Mouse (Mus musculus) testis, adult 2 months (tissue): ENCODE data around the gene Hist2h2be. TPM values are rescaled to one million over a fixed set of nuclear protein-coding genes. Genes with fewer than 3 reads are reported as not detected.
"Not testable (repeated sequence)": the region's sequence is repeated elsewhere in the genome, so short reads cannot be mapped to it uniquely, and the experiment has no call there.

ENCODE experiments used
- H3K27ac ChIP-seq: fragments of 200-500 bp; 2 replicates; pipeline ENCODE4 v1.5.1; 2012; ENCODE audit warnings: low read depth, low read length; ENCODE audit not compliant: control insufficient read depth, insufficient read depth
- H3K27me3 ChIP-seq: fragments of 200-500 bp; 2 replicates; pipeline ENCODE4 v1.6.1; 2012; ENCODE audit warnings: mild to moderate bottlenecking, low read length, moderate library complexity; ENCODE audit not compliant: control insufficient read depth, insufficient read depth
- H3K36me3 ChIP-seq: fragments of 200-500 bp; 2 replicates; pipeline ENCODE4 v1.6.1; 2012; ENCODE audit warnings: mild to moderate bottlenecking, low read length; ENCODE audit not compliant: control insufficient read depth, insufficient read depth
- H3K4me1 ChIP-seq: fragments of 200-500 bp; 2 replicates; pipeline ENCODE4 v1.6.1; 2012; ENCODE audit warnings: low read length; ENCODE audit not compliant: control insufficient read depth, insufficient read depth
- H3K4me3 ChIP-seq: fragments of 200-500 bp; 2 replicates; pipeline ENCODE4 v1.5.1; 2012; ENCODE audit warnings: low read depth, mild to moderate bottlenecking, low read length, moderate library complexity, mixed read lengths; ENCODE audit not compliant: control insufficient read depth
- CTCF ChIP-seq: fragments of 200-500 bp; IDR thresholded peaks from 2 replicates; pipeline ENCODE4 v1.5.1; 2012; ENCODE audit warnings: low read depth, mild to moderate bottlenecking, inconsistent platforms, low read length, moderate library complexity; ENCODE audit not compliant: control insufficient read depth, insufficient read depth, insufficient replicate concordance
- POLR2A ChIP-seq: fragments of 200-500 bp; IDR thresholded peaks from 2 replicates; pipeline ENCODE4 v1.6.1; 2012; ENCODE audit warnings: low read depth, mild to moderate bottlenecking, inconsistent platforms, low read length, moderate library complexity; ENCODE audit not compliant: control insufficient read depth
- polyA plus RNA-seq: library from polyadenylated mRNA; depleted of rRNA; stranded (reverse); fragments of >200 nt; gene quantifications from 2 replicates; pipeline ENCODE4 v1.2.3, GENCODE M21; 2012

Hist2h2be gene
- polyA plus RNA-seq, 1 experiment: 13.0 TPM

- TF ChIP-seq CTCF: no peak
- TF ChIP-seq POLR2A: no peak
- Histone ChIP-seq H3K4me1 (peaks cover 5% of the 10 kb centered on the region; the same call in 1 of the 2 replicates), H3K4me3 (peak overlapping the region; percentile 74; the same call in 1 of the 2 replicates)
Observed at GRCm38 (mm10) chr3:96240799-96241197, 19.9 kb downstream of the Hist2h2be start.

GRCm38 (mm10) chr3:96243921-96244572 lies 23.1 kb downstream of the Hist2h2be start:
- Histone ChIP-seq H3K36me3 (no peaks in the 10 kb centered on the region), H3K4me1 (peaks cover 2% of the 10 kb centered on the region), H3K4me3 (peak overlapping the region; percentile 73)

More at GRCm38 (mm10) chr3:96240799-96241197, 19.9 kb downstream of the Hist2h2be start:
- Histone ChIP-seq H3K27me3 (no peaks in the 10 kb centered on the region), H3K36me3 (no peaks in the 10 kb centered on the region), H3K27ac (peak overlapping the region; percentile 84)

GRCm38 (mm10) chr3:96245003-96245886 lies 24.3 kb downstream of the Hist2h2be start, which contains the start of gene Hist2h2aa1:
TSS of gene Hist2h2aa1 (plus strand) at chr3:96245497.
- H3K27me3 ChIP-seq, H3K4me1 ChIP-seq, H3K36me3 ChIP-seq: not testable (repeated sequence)
- Histone ChIP-seq H3K27ac (peak within 1 kb of the TSS; percentile 100), H3K4me3 (peak within 1 kb of the TSS; percentile 100)
- 0 out of 2 replicates have a peak, but pooled peaks have one; percentile 1 for TF ChIP-seq CTCF
- peak; percentile 57; the same call in 1 of the 2 replicates for TF ChIP-seq POLR2A

More at GRCm38 (mm10) chr3:96243921-96244572, 23.1 kb downstream of the Hist2h2be start:
- peak overlapping the region; percentile 5 for H3K27ac ChIP-seq
- H3K27me3 ChIP-seq: no peaks in the 10 kb centered on the region
- TF ChIP-seq CTCF (no peak), POLR2A (no peak)

GRCm38 (mm10) chr3:96246018-96246417 lies 25.1 kb downstream of the Hist2h2be start:
- not testable (repeated sequence) for H3K4me1 ChIP-seq, H3K36me3 ChIP-seq, H3K27me3 ChIP-seq
- peak overlapping the region; percentile 85 for H3K27ac ChIP-seq
- H3K4me3 ChIP-seq: peak overlapping the region; percentile 84

- Histone ChIP-seq H3K27ac (peak within 1 kb of the TSS; percentile 85), H3K4me3 (peak within 1 kb of the TSS; percentile 84)
- not testable (repeated sequence) for H3K27me3 ChIP-seq, H3K36me3 ChIP-seq, H3K4me1 ChIP-seq
Observed at GRCm38 (mm10) chr3:96246427-96246856, 25.5 kb downstream of the Hist2h2be start, which contains the start of gene Hist2h3c1. TSS of gene Hist2h3c1 (plus strand) at chr3:96246685.

GRCm38 (mm10) chr3:96247356-96248140 lies 26.6 kb downstream of the Hist2h2be start:
- Histone ChIP-seq H3K4me1 (no peaks in the 10 kb centered on the region; the same call in 1 of the 2 replicates), H3K36me3 (no peaks in the 10 kb centered on the region), H3K27me3 (no peaks in the 10 kb centered on the region), H3K27ac (no peak overlapping the region), H3K4me3 (peak overlapping the region; percentile 74)
- no peak for TF ChIP-seq POLR2A
- TF ChIP-seq CTCF: no peak
